Mouse (Mus musculus) lung, postnatal 0 days (tissue): Measurements from ENCODE around the gene Acadvl.

Experiments used
- CTCF ChIP-seq: IDR thresholded peaks from 2 replicates; pipeline ENCODE4 v1.5.1; 2016; ENCODE audit warnings: antibody characterized with exemption, mild to moderate bottlenecking
- EP300 ChIP-seq: IDR thresholded peaks from 2 replicates; pipeline ENCODE4 v1.6.1; 2016; ENCODE audit warnings: antibody characterized with exemption, mild to moderate bottlenecking, control low read depth

DNA sequence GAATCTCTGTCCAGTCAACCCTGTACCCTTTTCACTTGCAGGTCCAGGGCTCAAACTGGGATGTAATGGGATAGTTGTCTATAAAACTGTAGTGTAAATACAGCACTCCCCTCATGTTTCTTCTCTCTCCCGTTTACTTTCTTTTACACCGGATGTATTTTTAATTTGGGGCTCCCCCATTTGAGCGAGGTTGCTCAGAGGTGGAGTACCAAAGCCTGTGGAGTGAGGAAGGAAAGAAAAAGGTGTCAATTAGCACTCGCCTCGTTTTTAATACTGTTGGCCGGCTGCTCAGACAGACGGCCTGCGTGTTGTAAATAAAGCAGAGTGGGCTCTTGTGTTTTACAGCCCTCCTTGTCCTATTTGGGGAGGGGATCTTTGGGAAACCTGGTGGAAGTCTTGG is 15.5 kb downstream of the Acadvl start:
- no peak for TF ChIP-seq EP300
- TF ChIP-seq CTCF: no peak
